In genomic region chr2:4347782-4348181, GRCm38 (mm10) we compare ENCODE assay signal across 25 mouse cellular contexts.
A peak's percentile ranks its signal among the peaks of the same experiment; 100 is the strongest.
DNase-seq lines count a peak whose midpoint lies in the region; ATAC-seq lines count a peak whose summit lies in the region.
"Had no signal": no experiment of that assay in that cellular context is flagged by ENCODE, and none has a peak within 500 bp of the region (broad histone marks: within the 10 kb centered on the region; RNA-seq: fewer than 3 reads in every experiment).

No protein-coding gene starts in this region.

- ATAC-seq in hindbrain, embryonic 12.5 days (ENCODE audit: low FRiP score) = no peak
- no peak for ATAC-seq in hindbrain, embryonic 14.5 days (ENCODE audit: low FRiP score)
- ATAC-seq in embryonic facial prominence, embryonic 13.5 days (ENCODE audit: insufficient number of reproducible peaks, insufficient read depth, low FRiP score, low TSS enrichment, low read depth) = no peak
- ATAC-seq in liver, embryonic 11.5 days (replicated peaks; ENCODE audit: low FRiP score) = peak; percentile 85
- peak; percentile 77 for ATAC-seq in megakaryocyte progenitor cell, adult 5-6 weeks (replicated peaks; ENCODE audit: poor library complexity)
- ATAC-seq: forebrain, embryonic 13.5 days; hindbrain, embryonic 16.5 days; intestine, postnatal 0 days; midbrain, embryonic 16.5 days had no signal

- H3K4me1 ChIP-seq in hindbrain, embryonic 12.5 days = peaks cover 9% of the 10 kb centered on the region; the same call in 1 of the 2 replicates
- H3K4me1 ChIP-seq in hindbrain, embryonic 14.5 days (replicated peaks; ENCODE audit: control insufficient read depth, insufficient read depth, low read length) = peaks cover 5% of the 10 kb centered on the region; the same call in 1 of the 2 replicates
- peaks cover 54% of the 10 kb centered on the region for H3K4me1 ChIP-seq in embryonic facial prominence, embryonic 13.5 days
- H3K4me1 ChIP-seq in liver, embryonic 11.5 days (replicated peaks; ENCODE audit: control insufficient read depth, insufficient read depth, low read length) = peaks cover 11% of the 10 kb centered on the region; the same call in 1 of the 2 replicates

- no peaks in the 10 kb centered on the region for H3K27me3 ChIP-seq in hindbrain, embryonic 12.5 days
- H3K27me3 ChIP-seq in hindbrain, embryonic 14.5 days (ENCODE audit: control insufficient read depth, insufficient read depth, low read length) = no peaks in the 10 kb centered on the region
- no peaks in the 10 kb centered on the region for H3K27me3 ChIP-seq in embryonic facial prominence, embryonic 13.5 days
- H3K27me3 ChIP-seq in liver, embryonic 11.5 days (replicated peaks; ENCODE audit: control insufficient read depth, insufficient read depth, low read length) = no peaks in the 10 kb centered on the region
- H3K27me3 ChIP-seq: CH12.LX; forebrain, embryonic 13.5 days; heart, embryonic 12.5 days; kidney, embryonic 15.5 days; neural tube, embryonic 15.5 days; stomach, embryonic 15.5 days had no signal

- peak overlapping the region; percentile 23; the same call in 1 of the 2 replicates for H3K27ac ChIP-seq in hindbrain, embryonic 12.5 days
- no peak overlapping the region for H3K27ac ChIP-seq in hindbrain, embryonic 14.5 days
- peak overlapping the region; percentile 66; the same call in 1 of the 2 replicates for H3K27ac ChIP-seq in embryonic facial prominence, embryonic 13.5 days
- no peak overlapping the region for H3K27ac ChIP-seq in liver, embryonic 11.5 days (ENCODE audit: low read depth, low read length)
- H3K27ac ChIP-seq: forebrain, embryonic 13.5 days; neural tube, embryonic 15.5 days; stomach, embryonic 15.5 days had no signal

- H3K4me3 ChIP-seq in hindbrain, embryonic 12.5 days = no peak overlapping the region
- H3K4me3 ChIP-seq in hindbrain, embryonic 14.5 days (replicated peaks; ENCODE audit: low read length) = no peak overlapping the region
- no peak overlapping the region for H3K4me3 ChIP-seq in embryonic facial prominence, embryonic 13.5 days
- no peak overlapping the region for H3K4me3 ChIP-seq in liver, embryonic 11.5 days (ENCODE audit: low read depth, low read length)
- H3K4me3 ChIP-seq: forebrain, embryonic 13.5 days; heart, embryonic 12.5 days; kidney, embryonic 15.5 days; neural tube, embryonic 15.5 days; stomach, embryonic 15.5 days had no signal

- no peak overlapping the region for H3K9ac ChIP-seq in hindbrain, embryonic 12.5 days
- no peak overlapping the region for H3K9ac ChIP-seq in hindbrain, embryonic 14.5 days
- no peak overlapping the region for H3K9ac ChIP-seq in embryonic facial prominence, embryonic 13.5 days
- H3K9ac ChIP-seq in liver, embryonic 11.5 days (ENCODE audit: low read depth, low read length) = no peak overlapping the region
- H3K9ac ChIP-seq: forebrain, embryonic 13.5 days; heart, embryonic 12.5 days; kidney, embryonic 15.5 days; neural tube, embryonic 15.5 days; stomach, embryonic 15.5 days had no signal

- 69% methylated on average over 3 of the region's 3 CpGs for WGBS in hindbrain, embryonic 12.5 days
- WGBS in hindbrain, embryonic 14.5 days = 67% methylated on average over 3 of the region's 3 CpGs
- 57% methylated on average over 3 of the region's 3 CpGs for WGBS in embryonic facial prominence, embryonic 13.5 days
- WGBS in liver, embryonic 11.5 days = 10% methylated on average over 3 of the region's 3 CpGs

- DNase-seq in hindbrain, embryonic 14.5 days (ENCODE audit: low spot score) = no peak
- DNase-seq in liver, embryonic 11.5 days (ENCODE audit: low spot score) = no peak
- DNase-seq in left cerebral cortex, postnatal 4 days = no peak
- DNase-seq in adipocyte (ENCODE audit: low spot score) = no peak
- no peak for DNase-seq in urinary bladder, adult 18-20 months (ENCODE audit: low spot score in 2 of 2)
- DNase-seq: adrenal gland, adult 2 months; cerebellum, postnatal 10 days; heart, postnatal 14 days; kidney, postnatal 4 days; lung, adult 18-20 months; lung, postnatal 14 days; right cerebral cortex, postnatal 14 days; thymus, adult 2 months had no signal

- intact Hi-C loops in left cerebral cortex, postnatal 4 days (cut with DNase I) = no loop called here

- 0 out of 2 replicates have a peak, but pooled peaks cover 2% of the 10 kb centered on the region for H3K9me3 ChIP-seq in hindbrain, embryonic 12.5 days (replicated peaks)
- H3K9me3 ChIP-seq in hindbrain, embryonic 14.5 days (ENCODE audit: control insufficient read depth, low read length) = no peaks in the 10 kb centered on the region
- H3K9me3 ChIP-seq in embryonic facial prominence, embryonic 13.5 days = no peaks in the 10 kb centered on the region
- H3K9me3 ChIP-seq in liver, embryonic 11.5 days (ENCODE audit: control insufficient read depth, low read length) = no peaks in the 10 kb centered on the region
- H3K9me3 ChIP-seq: forebrain, embryonic 13.5 days; heart, embryonic 12.5 days; kidney, embryonic 15.5 days; neural tube, embryonic 15.5 days; stomach, embryonic 15.5 days had no signal

- H3K4me2 ChIP-seq in hindbrain, embryonic 12.5 days (replicated peaks) = no peak overlapping the region
- no peak overlapping the region for H3K4me2 ChIP-seq in hindbrain, embryonic 14.5 days (replicated peaks)
- no peak overlapping the region for H3K4me2 ChIP-seq in embryonic facial prominence, embryonic 13.5 days
- 0 out of 2 replicates have a peak overlapping the region, but pooled peaks have one; percentile 20 for H3K4me2 ChIP-seq in liver, embryonic 11.5 days
- H3K4me2 ChIP-seq: forebrain, embryonic 13.5 days; heart, embryonic 12.5 days; kidney, embryonic 15.5 days; neural tube, embryonic 15.5 days; stomach, embryonic 15.5 days had no signal

- no peaks in the 10 kb centered on the region for H3K36me3 ChIP-seq in hindbrain, embryonic 12.5 days
- no peaks in the 10 kb centered on the region for H3K36me3 ChIP-seq in hindbrain, embryonic 14.5 days (replicated peaks; ENCODE audit: control insufficient read depth, insufficient read depth)
- 0 out of 2 replicates have a peak, but pooled peaks cover 3% of the 10 kb centered on the region for H3K36me3 ChIP-seq in embryonic facial prominence, embryonic 13.5 days
- H3K36me3 ChIP-seq in liver, embryonic 11.5 days (ENCODE audit: control insufficient read depth, insufficient read depth, low read length) = no peaks in the 10 kb centered on the region
- H3K36me3 ChIP-seq: heart, embryonic 12.5 days; kidney, embryonic 15.5 days; neural tube, embryonic 15.5 days; stomach, embryonic 15.5 days had no signal

Comparison
In these comparisons a context has a peak if more than half of its experiments do, and no peak if none do; other contexts are left out.
1. H3K27ac ChIP-seq: peak in hindbrain, embryonic 12.5 days (single experiment) and embryonic facial prominence, embryonic 13.5 days (single experiment); none in hindbrain, embryonic 14.5 days (single experiment) and liver, embryonic 11.5 days (single experiment).
2. ATAC-seq: peak in liver, embryonic 11.5 days (single experiment) and megakaryocyte progenitor cell, adult 5-6 weeks (single experiment); none in hindbrain, embryonic 12.5 days (single experiment), hindbrain, embryonic 14.5 days (single experiment) and embryonic facial prominence, embryonic 13.5 days (single experiment).